Mouse (Mus musculus) right cerebral cortex, postnatal 14 days (tissue): ENCODE data around the gene Tmem100.

Source experiments
- DNase-seq: peaks from one replicate; pipeline ENCODE4 v3.0.0; 2022

Tmem100 gene

GRCm38 (mm10) chr11:90029841-90030398, at the start of gene Tmem100:
TSS of gene Tmem100 (plus strand) at chr11:90030348.
- no peak for DNase-seq

- DNase-seq, result no peak
Measured at GRCm38 (mm10) chr11:89982918-89983317, 47.2 kb upstream of the Tmem100 start.

DNA sequence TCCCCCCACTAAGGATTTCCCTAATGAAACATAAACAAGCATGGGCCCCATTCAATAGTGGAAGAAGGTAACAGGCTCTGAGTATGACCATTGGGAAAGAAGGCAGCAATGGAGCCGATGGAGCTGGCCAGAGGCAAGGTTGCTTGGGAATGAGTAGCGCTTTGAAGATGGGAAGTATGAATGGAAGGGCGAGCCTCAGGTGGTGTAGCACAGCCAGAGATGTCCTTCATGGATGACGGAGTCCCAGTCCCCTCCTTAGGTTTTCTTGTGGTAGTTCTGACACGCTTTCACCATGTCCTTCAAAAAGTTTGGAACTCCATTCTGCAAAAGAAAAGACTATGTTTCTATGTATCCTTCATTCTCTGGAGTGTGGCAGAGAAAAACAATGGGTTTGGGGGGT, 45.7 kb upstream of the Tmem100 start:
- no peak for DNase-seq

DNA sequence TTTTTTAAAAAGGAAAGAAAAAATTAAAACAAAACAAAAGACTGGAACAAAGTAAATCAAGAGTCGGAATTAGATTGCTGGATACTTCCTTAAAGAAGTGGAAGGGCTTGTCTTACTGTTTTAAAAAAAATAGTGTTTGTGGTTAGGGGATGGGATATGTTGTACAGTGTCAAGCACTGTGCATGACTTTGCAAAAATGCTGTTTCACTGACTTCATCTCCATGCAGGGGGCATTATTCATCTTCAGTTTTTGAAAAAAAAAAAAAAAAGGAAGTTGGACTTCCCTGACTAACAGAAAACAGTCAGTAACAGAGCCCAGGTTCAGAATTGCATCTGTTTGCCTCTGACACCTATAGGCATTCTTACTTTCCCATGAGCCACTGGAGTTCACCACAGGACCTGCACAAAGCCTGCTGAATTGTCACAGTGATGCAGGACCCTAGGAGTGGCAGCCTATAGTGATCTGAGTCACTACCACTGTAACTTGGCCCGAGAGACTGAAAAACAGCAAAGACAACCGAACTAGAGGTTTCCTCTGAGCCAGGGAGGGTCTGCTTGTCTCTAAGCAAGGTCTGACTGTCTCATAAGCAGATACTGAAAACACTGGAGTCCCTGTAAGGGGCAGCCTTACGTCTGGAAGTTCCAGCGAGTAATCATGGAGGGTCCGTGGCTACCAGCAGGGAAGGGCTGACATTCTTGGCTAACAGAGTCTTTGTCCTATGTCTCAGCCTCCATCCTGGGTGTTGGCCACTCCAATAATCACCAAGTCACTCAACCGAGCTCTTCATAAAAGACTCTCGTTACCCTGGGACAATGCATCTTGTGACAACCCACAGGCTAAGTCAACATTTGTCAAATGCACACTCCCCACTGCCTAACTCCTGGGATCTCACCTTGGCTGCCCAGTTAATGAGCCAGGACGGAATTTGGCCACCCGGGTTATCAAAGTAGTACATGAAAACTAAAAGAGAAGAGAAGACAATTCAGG, 44.7 kb upstream of the Tmem100 start:
- DNase-seq, result no peak

GRCm38 (mm10) chr11:89986516-89986915, 43.6 kb upstream of the Tmem100 start:
- DNase-seq, result no peak

DNA sequence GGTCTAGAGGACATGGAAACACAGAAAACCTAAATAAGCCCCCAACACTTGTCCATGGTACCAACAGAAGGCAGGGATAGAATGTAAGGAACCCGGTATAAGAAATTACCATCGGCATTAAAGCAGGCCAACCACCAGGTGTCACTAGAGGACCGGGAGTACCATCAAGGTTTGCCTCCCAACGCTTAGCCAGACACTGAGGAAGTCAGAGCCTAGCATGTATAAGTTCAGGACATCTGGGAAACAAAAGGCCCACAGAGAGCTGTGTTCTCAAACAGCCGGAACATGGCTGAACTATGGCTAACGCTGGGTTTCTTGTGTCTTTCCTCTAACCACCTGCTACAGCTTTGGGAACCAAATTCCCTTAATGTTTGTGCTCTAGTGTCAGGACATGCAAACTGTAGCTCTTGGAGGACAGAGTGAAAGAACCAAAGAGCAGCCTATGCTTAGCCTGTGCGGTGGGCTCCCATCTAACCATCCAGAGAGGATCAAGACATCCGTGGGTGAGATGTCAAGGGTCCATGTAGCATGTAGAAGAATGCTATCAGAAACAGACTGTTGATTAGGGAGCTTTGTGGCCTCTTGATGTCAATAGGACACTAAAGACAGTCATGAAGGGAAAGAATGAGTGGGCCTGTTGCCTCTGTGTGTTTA, 41.1 kb upstream of the Tmem100 start:
- peak; percentile 78 for DNase-seq

DNA sequence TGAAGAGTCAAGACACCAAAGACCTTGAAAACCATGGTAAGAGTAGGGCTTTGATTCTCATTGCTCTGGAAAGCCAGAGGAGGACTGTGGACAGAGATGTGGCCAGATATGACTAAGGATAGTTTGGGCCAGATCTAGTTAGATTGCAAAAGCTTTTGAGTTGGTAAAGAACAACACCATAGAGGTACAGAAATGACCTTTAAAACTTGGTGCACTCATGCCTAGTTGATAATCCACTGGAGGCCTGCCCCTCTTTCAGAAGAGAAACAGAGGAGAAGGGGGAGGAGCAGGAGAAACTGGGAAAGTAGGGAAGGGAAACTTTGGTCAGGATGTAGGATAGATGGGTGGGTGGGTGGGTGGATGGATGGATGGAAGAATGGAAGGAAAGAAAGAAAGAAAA, 38.5 kb upstream of the Tmem100 start:
- DNase-seq, result no peak

- DNase-seq, result no peak
Measured at GRCm38 (mm10) chr11:89994706-89995105, 35.4 kb upstream of the Tmem100 start.

DNA sequence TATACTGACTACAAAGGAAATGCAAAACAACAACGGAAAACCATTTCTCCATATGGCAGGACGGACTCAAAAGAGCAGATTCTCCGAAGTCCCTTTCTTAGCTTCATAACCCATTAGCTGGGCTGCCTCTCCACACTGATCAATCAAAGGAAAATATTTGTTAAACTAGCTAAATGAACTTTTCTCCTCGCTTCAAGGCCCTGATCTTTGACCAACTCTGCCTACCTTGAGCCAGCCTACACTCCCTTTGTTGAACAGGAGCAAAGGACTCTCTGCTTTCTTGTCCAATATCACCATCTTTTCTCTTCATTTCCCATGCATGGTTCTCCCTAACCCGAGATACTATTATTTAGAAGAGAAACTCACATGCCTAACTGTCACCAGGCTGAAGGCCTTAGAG, 34.6 kb upstream of the Tmem100 start:
- no peak for DNase-seq

- DNase-seq, result no peak
Measured at GRCm38 (mm10) chr11:89996406-89996805, 33.7 kb upstream of the Tmem100 start.

DNA sequence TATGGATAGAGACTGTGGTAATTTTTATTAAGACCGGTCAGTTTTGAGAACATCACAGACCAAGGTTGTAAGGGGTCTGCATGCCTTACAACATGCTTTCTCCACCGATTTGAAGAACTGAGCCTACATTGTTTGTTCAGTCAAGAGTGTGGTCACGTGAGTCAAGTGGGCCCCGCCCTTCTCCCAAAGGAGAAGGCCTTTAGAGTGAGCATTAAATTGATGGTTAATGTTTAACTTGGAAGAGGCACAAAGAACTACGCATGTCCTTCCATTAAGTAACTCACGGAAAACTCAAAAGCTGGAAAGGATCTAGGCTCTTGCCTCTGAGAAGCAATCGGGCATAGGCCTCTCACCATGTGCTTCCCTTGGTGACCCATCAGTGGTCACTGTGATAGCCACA, 33.3 kb upstream of the Tmem100 start:
- no peak for DNase-seq

DNA sequence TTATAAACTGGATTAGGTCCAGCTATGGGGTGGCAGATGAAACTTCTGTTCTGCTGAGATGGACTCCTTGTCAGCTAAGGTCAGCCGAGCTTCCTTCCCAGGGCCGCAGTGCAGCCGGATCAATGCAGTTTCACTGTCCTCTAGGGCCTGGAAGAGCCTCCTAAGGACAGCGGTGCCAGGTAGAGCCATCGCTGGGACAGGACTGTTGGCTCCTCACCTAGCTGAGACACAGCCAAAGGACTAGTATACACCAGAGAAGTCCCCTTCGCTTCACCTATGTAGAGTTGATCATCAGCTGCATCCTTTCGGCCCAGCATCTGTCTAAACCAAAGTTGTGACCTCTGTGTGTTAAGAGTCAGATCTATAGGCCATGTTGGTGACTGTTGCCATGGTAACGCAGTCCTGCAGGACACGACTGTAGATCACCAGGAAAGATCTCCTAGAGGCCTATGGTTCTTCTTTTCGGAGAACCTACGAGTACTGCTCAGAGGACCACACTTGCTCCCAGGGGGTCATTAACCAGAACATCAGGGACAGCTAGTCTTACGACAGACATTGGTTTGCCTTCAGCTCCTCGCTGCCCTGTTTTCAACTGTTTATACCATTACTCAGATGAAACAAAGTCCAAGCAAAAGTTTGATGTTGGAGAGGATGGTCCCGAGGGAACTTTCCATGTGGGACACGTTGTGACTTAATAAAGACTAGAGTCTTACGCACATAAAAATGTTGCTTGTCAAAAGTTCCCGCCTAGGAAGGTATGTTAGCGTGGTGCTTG, 31.0 kb upstream of the Tmem100 start:
- DNase-seq, result no peak

DNA sequence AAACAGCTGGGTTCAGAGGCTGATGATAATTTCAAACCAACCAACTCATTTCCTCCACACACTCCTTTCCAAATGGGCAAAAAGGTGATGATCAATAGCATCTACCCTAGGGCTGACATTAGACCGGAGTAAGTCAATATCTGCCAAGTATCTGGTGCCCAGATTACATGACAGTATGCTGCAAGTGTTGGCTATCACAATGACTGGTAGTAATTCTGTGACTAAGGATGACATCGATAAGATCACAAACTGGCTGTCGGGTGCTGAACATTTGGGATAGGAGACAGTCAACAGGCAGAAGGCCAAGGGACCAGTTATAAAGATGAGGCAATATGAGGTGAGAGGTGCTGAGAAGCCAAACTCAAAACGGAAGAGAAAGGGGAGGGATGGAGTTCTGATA, 29.5 kb upstream of the Tmem100 start:
- DNase-seq, result no peak

DNA sequence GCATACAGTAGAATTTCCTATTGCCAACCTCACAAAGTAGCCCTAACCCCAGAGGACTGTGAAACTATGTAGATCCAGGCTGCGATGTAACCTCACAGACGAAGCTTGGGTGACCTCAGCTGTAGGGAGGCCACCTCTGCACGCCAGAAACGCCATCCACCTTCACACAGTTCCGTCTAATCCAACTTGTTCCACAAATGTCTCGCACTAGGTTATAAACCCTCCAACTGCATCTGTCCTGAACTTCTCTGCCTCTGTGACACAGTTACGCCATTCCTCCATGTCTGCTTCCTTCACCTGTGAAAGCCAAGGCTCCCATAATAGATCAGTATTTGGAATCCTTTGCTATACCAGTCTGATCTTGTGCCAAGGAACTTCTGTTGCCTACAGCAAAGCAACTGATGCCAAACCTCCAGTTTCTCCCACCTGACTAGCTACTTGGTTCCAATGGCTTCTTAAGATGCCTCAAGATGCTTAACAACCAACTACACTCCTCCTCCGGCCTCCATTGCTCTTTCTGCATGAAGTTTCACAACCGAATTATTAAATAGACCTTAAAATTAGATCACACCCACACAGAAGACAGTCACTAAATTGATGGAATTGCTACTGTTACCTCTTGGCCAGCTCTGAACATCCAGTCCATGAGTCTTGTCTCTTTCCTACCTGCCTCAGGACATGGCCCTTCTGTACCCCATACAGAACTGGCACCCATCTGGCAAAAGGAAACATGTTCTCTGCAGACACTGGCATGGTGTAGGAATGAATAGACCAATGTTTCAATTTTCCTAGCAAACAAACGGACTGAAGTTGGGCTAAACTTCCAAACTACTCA, 28.5 kb upstream of the Tmem100 start:
- no peak for DNase-seq

DNA sequence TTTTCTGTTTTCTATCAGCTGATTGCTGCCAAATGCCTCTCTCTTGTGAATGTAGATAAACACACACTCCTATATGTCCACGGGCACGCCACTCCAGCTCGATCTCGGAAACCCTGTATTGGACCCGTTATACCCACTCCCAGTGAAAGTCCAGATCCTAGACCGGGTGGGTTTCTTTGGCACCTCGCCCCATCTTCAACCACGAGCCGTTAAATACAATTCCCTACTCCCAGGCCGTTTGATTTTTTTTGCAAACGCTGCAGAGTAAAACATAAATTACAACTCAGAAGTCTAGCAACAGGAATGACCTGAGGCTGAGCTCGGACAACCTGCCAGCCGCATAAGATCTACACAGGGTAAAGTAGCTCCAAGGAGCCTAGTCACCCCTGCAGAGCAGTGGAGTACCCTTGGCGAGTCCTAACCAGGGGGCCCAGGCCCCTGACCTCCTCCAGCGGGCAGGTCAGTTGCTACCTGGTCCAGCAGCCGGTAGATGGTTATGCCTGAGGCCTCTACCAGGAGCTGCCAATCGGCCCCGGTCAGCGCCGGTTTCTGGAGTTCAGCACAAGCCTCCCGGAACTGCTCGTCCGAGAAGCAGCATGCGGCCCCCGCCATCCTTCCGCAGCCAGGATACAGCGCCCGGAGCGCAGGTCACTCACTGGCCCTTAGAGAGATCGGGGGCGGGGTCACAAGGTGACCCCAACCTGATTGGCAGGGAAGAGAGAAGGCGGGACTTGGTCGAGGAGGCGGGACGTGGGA, 27.7 kb upstream of the Tmem100 start, which contains the start of gene Pctp:
Gene Pctp, minus strand, starts transcription at position 664 of the 756 bp plus-strand sequence.
- peak; percentile 45 for DNase-seq

DNA sequence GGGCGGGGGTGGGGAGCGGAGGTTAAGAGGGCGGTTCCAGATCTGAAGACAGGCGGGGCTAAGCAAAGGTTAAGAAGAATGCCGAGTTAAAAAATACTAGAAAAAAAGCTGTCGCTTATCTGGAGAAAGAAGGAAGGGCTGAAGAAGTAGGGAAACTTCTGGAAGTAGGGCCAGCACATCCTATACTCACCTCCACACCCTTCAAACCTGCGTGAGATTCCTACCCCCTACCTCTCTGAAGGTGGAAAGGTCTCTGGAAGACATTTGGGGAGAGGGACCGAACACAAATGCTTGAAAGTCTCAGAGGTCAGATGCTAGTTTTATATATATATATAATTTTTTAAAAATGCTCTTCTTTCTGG, 27.2 kb upstream of the Tmem100 start:
- no peak for DNase-seq

GRCm38 (mm10) chr11:90003386-90003785, 26.8 kb upstream of the Tmem100 start:
- DNase-seq, result no peak

DNA sequence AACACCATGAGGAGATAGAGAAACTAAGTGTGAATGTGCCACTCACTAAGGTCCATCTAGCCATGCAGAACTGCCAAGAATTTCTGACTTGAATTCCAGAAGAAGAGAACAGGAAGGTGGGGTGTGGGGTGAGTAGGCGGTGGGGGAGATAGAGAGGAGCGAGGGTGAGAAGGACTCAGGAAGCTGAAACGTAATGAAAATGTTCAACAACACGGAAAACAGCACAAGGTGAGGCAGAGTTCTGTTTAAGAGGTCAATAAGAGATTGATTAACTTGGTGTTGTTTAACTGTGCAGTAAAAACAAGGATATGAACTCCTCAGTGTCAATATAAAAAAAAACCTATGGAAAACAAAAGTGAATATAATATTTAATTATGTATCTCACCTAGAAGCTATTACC, 24.0 kb upstream of the Tmem100 start:
- no peak for DNase-seq

GRCm38 (mm10) chr11:90007791-90008531, 22.2 kb upstream of the Tmem100 start:
- DNase-seq, result no peak

GRCm38 (mm10) chr11:90013657-90014056, 16.5 kb upstream of the Tmem100 start:
- no peak for DNase-seq

DNA sequence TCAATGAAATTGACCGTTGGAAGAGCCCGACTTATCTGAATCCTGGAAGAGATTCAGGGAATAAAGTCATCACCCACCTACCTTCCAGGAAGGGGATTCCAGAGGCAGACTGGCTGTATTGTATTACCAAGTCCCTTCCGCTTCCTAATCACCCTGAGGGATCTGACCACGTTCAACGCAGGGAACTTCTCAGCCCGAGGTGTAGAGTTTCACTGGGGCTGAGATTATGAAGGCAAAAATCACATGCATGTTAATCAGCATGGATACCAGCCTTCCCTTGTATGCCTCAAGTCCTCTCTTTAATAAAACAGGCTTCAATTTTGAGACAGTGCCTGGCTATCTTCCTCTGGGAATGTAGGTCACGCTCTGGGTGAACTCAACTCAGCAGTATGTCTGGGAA, 14.9 kb upstream of the Tmem100 start:
- DNase-seq, result no peak
